Mouse (Mus musculus): Measurements from ENCODE around the gene Ces2c. TPM values are rescaled to one million over a fixed set of nuclear protein-coding genes. Genes with fewer than 3 reads are reported as not detected.
"Not testable (repeated sequence)": the region's sequence is repeated elsewhere in the genome, so short reads cannot be mapped to it uniquely, and the experiment has no call there.

The Ces2c gene
- polyA plus RNA-seq, 1 experiment from 2014 or later, result not detected

DNA sequence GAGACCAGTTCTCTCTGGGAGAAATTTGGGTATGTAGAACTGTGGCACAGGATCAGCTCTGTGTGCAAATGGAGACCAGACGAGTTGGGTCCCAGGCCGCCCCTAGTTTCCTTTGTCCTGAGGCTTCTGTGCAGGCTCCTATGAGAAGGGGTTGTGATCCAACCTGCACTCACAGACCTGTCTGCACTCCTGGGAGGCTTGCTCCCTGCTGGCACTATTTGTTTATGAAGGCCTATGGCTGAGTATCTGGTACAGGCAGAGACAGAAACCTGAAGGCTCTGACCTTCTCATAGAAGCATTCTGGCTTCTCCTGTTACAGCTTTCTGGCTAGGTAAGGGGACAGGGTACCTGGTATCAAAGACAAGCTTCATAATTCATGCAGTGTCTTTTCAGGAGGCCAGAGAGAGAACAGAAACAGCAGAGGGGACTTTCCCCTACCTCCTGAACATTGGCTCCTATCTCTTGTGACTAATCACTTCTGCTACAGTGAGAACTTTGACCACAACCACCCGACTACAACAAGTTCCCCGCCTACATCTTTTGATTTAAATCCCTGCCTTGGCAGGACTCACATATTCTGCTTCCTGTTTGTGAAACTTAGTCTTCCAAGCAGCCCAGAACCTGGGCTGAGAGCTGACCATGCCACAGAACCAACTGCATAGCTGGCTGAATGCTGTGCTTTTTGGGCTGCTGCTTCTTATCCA, 39.5 kb downstream of the Ces2c start:
- H3K4me1 ChIP-seq; H3K9me3 ChIP-seq; ATAC-seq (ENCODE audit: low FRiP score); H3K27ac ChIP-seq; H3K4me2 ChIP-seq; H3K4me3 ChIP-seq (replicated peaks); H3K9ac ChIP-seq; H3K36me3 ChIP-seq (replicated peaks); H3K27me3 ChIP-seq: not testable (repeated sequence)
- WGBS, result no CpG with 5 or more reads among the region's 4 CpGs

DNA sequence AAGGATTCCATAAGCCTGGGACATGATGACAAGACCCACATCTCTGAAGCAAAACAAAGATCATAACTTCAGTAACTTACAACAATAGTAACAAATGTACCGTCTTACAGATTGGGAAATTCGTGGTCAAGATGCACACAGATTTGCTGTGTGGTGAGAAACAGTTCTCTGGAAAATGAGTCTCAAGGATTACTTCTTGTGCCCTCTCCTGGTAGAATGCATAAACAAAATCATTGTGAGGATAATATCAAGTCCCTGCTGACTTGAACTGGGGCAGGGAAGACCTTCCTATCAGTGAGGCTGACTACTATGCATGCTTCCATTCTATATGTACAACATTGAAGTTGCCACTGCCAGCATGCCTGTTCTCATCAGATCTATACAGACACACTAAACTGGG, 54.9 kb downstream of the Ces2c start:
- Histone ChIP-seq H3K4me2 (no peak overlapping the region), H3K27ac (no peak overlapping the region), H3K4me3 (replicated peaks) (no peak overlapping the region), H3K9me3 (no peaks in the 10 kb centered on the region), H3K36me3 (replicated peaks) (no peaks in the 10 kb centered on the region), H3K4me1 (no peaks in the 10 kb centered on the region), H3K27me3 (no peaks in the 10 kb centered on the region), H3K9ac (no peak overlapping the region)
- 88% methylated on average over 2 of the region's 2 CpGs for WGBS
- no peak for ATAC-seq (ENCODE audit: low FRiP score)

Other genes with a start within 250 kb of the Ces2c start
- not detected in 2 replicates for gene Cdh16, start 222.7 kb upstream of the Ces2c start, polyA plus RNA-seq (2016; fragmentation: Nextera tagmentation; extraction: Ambion mirVana)
- gene Rrad, start 215.7 kb upstream of the Ces2c start, polyA plus RNA-seq (2016; fragmentation: Nextera tagmentation; extraction: Ambion mirVana), result 0.69 and 1.7 TPM in 2 replicates
- 104 and 115 TPM in 2 replicates for gene Ciao2b, start 205.1 kb upstream of the Ces2c start, polyA plus RNA-seq (2016; fragmentation: Nextera tagmentation; extraction: Ambion mirVana)
- gene Ces2a, start 113.1 kb upstream of the Ces2c start, polyA plus RNA-seq (2016; fragmentation: Nextera tagmentation; extraction: Ambion mirVana), result not detected in 2 replicates
- gene Ces2b, start 15.5 kb upstream of the Ces2c start, polyA plus RNA-seq (2016; fragmentation: Nextera tagmentation; extraction: Ambion mirVana), result 0.13 and 0.17 TPM in 2 replicates
- not detected in 2 replicates for gene Ces2e, start 79.2 kb downstream of the Ces2c start, polyA plus RNA-seq (2016; fragmentation: Nextera tagmentation; extraction: Ambion mirVana)
- not detected in 2 replicates for gene Ces2f, start 100.3 kb downstream of the Ces2c start, polyA plus RNA-seq (2016; fragmentation: Nextera tagmentation; extraction: Ambion mirVana)
- not detected in 2 replicates for gene Ces2g, start 114.7 kb downstream of the Ces2c start, polyA plus RNA-seq (2016; fragmentation: Nextera tagmentation; extraction: Ambion mirVana)
- not detected in 2 replicates for gene Ces2h, start 153.8 kb downstream of the Ces2c start, polyA plus RNA-seq (2016; fragmentation: Nextera tagmentation; extraction: Ambion mirVana)
- not detected in 2 replicates for gene Ces3a, start 201.5 kb downstream of the Ces2c start, polyA plus RNA-seq (2016; fragmentation: Nextera tagmentation; extraction: Ambion mirVana)
- not detected in 2 replicates for gene Ces3b, start 236.7 kb downstream of the Ces2c start, polyA plus RNA-seq (2016; fragmentation: Nextera tagmentation; extraction: Ambion mirVana)

Data from forebrain, embryonic 12.5 days (tissue).